ENCODE assay signal across 1 mouse cellular context in the genomic region with DNA sequence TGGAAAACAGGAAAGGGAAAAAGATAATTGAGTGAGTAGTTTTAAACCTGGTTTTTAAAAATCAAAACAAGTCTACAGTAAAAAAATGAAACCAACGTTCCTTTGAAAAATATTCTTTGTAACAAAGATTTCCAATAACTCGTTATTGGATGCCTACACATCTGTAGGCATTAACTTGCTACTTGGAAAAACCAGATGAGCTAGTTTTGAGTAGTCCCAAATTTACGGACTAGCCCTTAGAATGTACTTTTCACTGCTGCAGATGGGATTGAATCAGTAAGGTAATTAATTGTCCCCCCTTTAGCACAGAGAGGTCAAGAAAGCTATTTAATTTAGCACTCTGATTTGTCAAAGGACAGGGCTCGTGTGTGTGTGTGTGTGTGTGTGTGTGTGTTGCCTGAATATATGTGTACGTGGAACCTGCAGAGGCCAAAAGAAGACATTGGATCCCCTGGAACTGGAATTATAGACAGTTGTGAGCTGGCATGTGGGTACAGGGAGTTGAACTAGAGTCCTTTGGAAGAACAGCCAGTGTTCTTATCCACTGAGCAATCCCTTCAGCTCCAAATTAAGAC.
TF ChIP-seq lines count a peak whose summit lies in the region.

No protein-coding gene starts in this region.

TF ChIP-seq in CH12.LX, 34 proteins besides CTCF, POLR2A, EP300 and RAD21:
- no peak for TF ChIP-seq MXI1 (IDR thresholded peaks at IDR 0.05; ENCODE audit: low read depth, low read length)
- TF ChIP-seq CHD1 (IDR thresholded peaks at IDR 0.05; ENCODE audit: low read depth, low read length), result 0 out of 2 replicates have a peak, but pooled peaks have one; percentile 42
